Mouse (Mus musculus): ENCODE data around the gene Creb5. TPM values are rescaled to one million over a fixed set of nuclear protein-coding genes. Genes with fewer than 3 reads are reported as not detected.
A peak's percentile ranks its signal among the peaks of the same experiment; 100 is the strongest.
"Not testable (repeated sequence)": the region's sequence is repeated elsewhere in the genome, so short reads cannot be mapped to it uniquely, and the experiment has no call there.

The Creb5 gene
- polyA plus RNA-seq, 2 experiments: 20.0 to 46.1 TPM

GRCm38 (mm10) chr6:53398297-53399140 is 111.4 kb downstream of the Creb5 start:
- H3K27ac ChIP-seq (replicated peaks; ENCODE audit: low read depth, low read length): no peak overlapping the region
- ATAC-seq (ENCODE audit: low FRiP score, low read depth) (no peak), DNase-seq (ENCODE audit: low spot score) (peak; percentile 35)
- peaks cover 50% of the 10 kb centered on the region for H3K4me1 ChIP-seq (ENCODE audit: control insufficient read depth, insufficient read depth, low read length)
- WGBS: 14% methylated on average over 18 of the region's 18 CpGs
- no peak overlapping the region for H3K9ac ChIP-seq (ENCODE audit: low read depth, low read length, severe bottlenecking)
- no peaks in the 10 kb centered on the region for H3K9me3 ChIP-seq (ENCODE audit: control insufficient read depth, low read length)
- peak overlapping the region; percentile 10; the same call in 1 of the 2 replicates for H3K4me2 ChIP-seq (replicated peaks; ENCODE audit: low read depth, low read length, severe bottlenecking)
- no peaks in the 10 kb centered on the region for H3K27me3 ChIP-seq (ENCODE audit: control insufficient read depth, insufficient read depth, low read length)
- H3K36me3 ChIP-seq (ENCODE audit: control insufficient read depth, insufficient read depth, low read length): 0 out of 2 replicates have a peak, but pooled peaks cover 6% of the 10 kb centered on the region
- no peak overlapping the region for H3K4me3 ChIP-seq (replicated peaks; ENCODE audit: low read length)
- no peak for TF ChIP-seq POLR2A (IDR thresholded peaks at IDR 0.05; ENCODE audit: borderline replicate concordance, extremely low read depth, insufficient read depth, insufficient read length)

- peaks cover 39% of the 10 kb centered on the region for H3K4me1 ChIP-seq (ENCODE audit: control insufficient read depth, insufficient read depth, low read length)
- WGBS: 31% methylated on average over 6 of the region's 6 CpGs
- peak overlapping the region; percentile 44 for H3K27ac ChIP-seq (replicated peaks; ENCODE audit: low read depth, low read length)
Observed at GRCm38 (mm10) chr6:53401364-53401763, 114.3 kb downstream of the Creb5 start.

GRCm38 (mm10) chr6:53402551-53402950 is 115.5 kb downstream of the Creb5 start:
- H3K36me3 ChIP-seq (ENCODE audit: control insufficient read depth, insufficient read depth, low read length); H3K9me3 ChIP-seq (ENCODE audit: control insufficient read depth, low read length); DNase-seq (ENCODE audit: low spot score); H3K4me2 ChIP-seq (replicated peaks; ENCODE audit: low read depth, low read length, severe bottlenecking); H3K4me3 ChIP-seq (replicated peaks; ENCODE audit: low read length); H3K27me3 ChIP-seq (ENCODE audit: control insufficient read depth, insufficient read depth, low read length); H3K27ac ChIP-seq (replicated peaks; ENCODE audit: low read depth, low read length); ATAC-seq (ENCODE audit: low FRiP score, low read depth); H3K9ac ChIP-seq (ENCODE audit: low read depth, low read length, severe bottlenecking): not testable (repeated sequence)
- peaks cover 39% of the 10 kb centered on the region for H3K4me1 ChIP-seq (ENCODE audit: control insufficient read depth, insufficient read depth, low read length)
- 92% methylated on average over 6 of the region's 7 CpGs for WGBS

More at GRCm38 (mm10) chr6:53401364-53401763, 114.3 kb downstream of the Creb5 start:
- no peak overlapping the region for H3K4me2 ChIP-seq (replicated peaks; ENCODE audit: low read depth, low read length, severe bottlenecking)
- 0 out of 2 replicates have a peak, but pooled peaks cover 6% of the 10 kb centered on the region for H3K36me3 ChIP-seq (ENCODE audit: control insufficient read depth, insufficient read depth, low read length)
- H3K9me3 ChIP-seq (ENCODE audit: control insufficient read depth, low read length): no peaks in the 10 kb centered on the region
- no peak overlapping the region for H3K4me3 ChIP-seq (replicated peaks; ENCODE audit: low read length)
- H3K9ac ChIP-seq (ENCODE audit: low read depth, low read length, severe bottlenecking): no peak overlapping the region
- DNase-seq (ENCODE audit: low spot score): peak; percentile 58
- peak; percentile 67 for ATAC-seq (ENCODE audit: low FRiP score, low read depth)
- no peaks in the 10 kb centered on the region for H3K27me3 ChIP-seq (ENCODE audit: control insufficient read depth, insufficient read depth, low read length)
- no peak for TF ChIP-seq POLR2A (IDR thresholded peaks at IDR 0.05; ENCODE audit: borderline replicate concordance, extremely low read depth, insufficient read depth, insufficient read length)

DNA sequence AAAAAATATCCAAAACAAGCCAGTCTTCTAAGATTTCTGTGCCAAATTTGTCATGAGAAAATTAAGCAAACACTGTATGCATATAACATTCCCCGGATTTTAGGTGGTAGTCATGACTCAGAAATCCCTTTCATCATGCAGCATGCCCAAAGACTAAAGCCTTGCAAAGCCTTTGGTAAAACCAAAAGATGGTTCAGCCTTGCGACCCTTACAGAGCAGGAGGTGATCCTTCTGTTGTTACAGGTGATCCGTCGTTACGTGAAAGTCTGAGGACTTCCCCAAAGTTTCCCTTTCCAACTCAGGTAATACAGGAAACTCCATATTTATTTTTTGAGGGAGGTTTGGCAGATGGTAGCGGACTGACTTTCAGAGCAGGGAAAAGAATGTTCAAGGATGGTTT is 122.1 kb downstream of the Creb5 start:
- peaks cover 11% of the 10 kb centered on the region; the same call in 1 of the 2 replicates for H3K36me3 ChIP-seq (ENCODE audit: control insufficient read depth, insufficient read depth, low read length)
- H3K27me3 ChIP-seq (ENCODE audit: control insufficient read depth, insufficient read depth, low read length): no peaks in the 10 kb centered on the region
- no peak for TF ChIP-seq POLR2A (IDR thresholded peaks at IDR 0.05; ENCODE audit: borderline replicate concordance, extremely low read depth, insufficient read depth, insufficient read length)
- no peak overlapping the region for H3K4me3 ChIP-seq (replicated peaks; ENCODE audit: low read length)
- 84% methylated on average over 6 of the region's 6 CpGs for WGBS
- no peak for DNase-seq (ENCODE audit: low spot score)
- no peak overlapping the region for H3K4me2 ChIP-seq (replicated peaks; ENCODE audit: low read depth, low read length, severe bottlenecking)
- no peak overlapping the region for H3K27ac ChIP-seq (replicated peaks; ENCODE audit: low read depth, low read length)
- H3K9me3 ChIP-seq (ENCODE audit: control insufficient read depth, low read length): no peaks in the 10 kb centered on the region
- no peaks in the 10 kb centered on the region for H3K4me1 ChIP-seq (ENCODE audit: control insufficient read depth, insufficient read depth, low read length)
- no peak overlapping the region for H3K9ac ChIP-seq (ENCODE audit: low read depth, low read length, severe bottlenecking)
- ATAC-seq (ENCODE audit: low FRiP score, low read depth): no peak

GRCm38 (mm10) chr6:53421345-53421744 is 134.3 kb downstream of the Creb5 start:
- no peak for ATAC-seq (ENCODE audit: low FRiP score, low read depth)
- Histone ChIP-seq H3K4me2 (replicated peaks; ENCODE audit: low read depth, low read length, severe bottlenecking) (no peak overlapping the region), H3K27me3 (ENCODE audit: control insufficient read depth, insufficient read depth, low read length) (no peaks in the 10 kb centered on the region), H3K36me3 (ENCODE audit: control insufficient read depth, insufficient read depth, low read length) (0 out of 2 replicates have a peak, but pooled peaks cover 3% of the 10 kb centered on the region), H3K9ac (ENCODE audit: low read depth, low read length, severe bottlenecking) (no peak overlapping the region), H3K9me3 (ENCODE audit: control insufficient read depth, low read length) (no peaks in the 10 kb centered on the region), H3K27ac (replicated peaks; ENCODE audit: low read depth, low read length) (no peak overlapping the region), H3K4me3 (replicated peaks; ENCODE audit: low read length) (no peak overlapping the region), H3K4me1 (ENCODE audit: control insufficient read depth, insufficient read depth, low read length) (no peaks in the 10 kb centered on the region)
- TF ChIP-seq POLR2A (IDR thresholded peaks at IDR 0.05; ENCODE audit: borderline replicate concordance, extremely low read depth, insufficient read depth, insufficient read length): no peak
- WGBS: 34% methylated on average over 3 of the region's 3 CpGs
- DNase-seq (ENCODE audit: low spot score): no peak
